Mouse (Mus musculus): ENCODE measurements around the gene Pkd2l1. TPM values are rescaled to one million over a fixed set of nuclear protein-coding genes. Genes with fewer than 3 reads are reported as not detected.

The Pkd2l1 gene
- polyA plus RNA-seq, 2 experiments: not detected

DNA sequence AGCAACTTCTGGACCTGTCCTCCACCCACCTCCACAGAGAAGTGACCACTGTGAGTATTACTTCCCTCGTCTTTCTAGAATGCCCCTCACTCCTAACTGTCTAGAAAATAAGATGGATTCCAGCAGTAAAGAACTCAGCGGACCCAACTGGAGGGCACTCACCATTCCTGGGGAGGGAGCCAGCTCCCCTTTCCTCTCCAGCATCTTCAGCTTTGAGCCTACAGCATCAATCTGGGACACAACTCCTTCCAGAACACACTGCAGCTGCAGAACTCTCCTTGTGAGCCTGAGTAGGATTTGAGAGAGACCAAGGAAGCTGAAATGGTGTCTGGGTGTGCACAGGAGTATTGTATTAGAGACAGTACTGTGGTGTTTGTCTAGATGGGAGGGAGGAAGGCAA, 43.3 kb downstream of the Pkd2l1 start:
- H3K27ac ChIP-seq: no peak overlapping the region
- no peak overlapping the region for H3K4me2 ChIP-seq (ENCODE audit: low read depth)
- ATAC-seq (ENCODE audit: insufficient read depth) (no peak), DNase-seq (ENCODE audit: low read depth in 3 of 3, low spot score in 3 of 3) (no peak)
- H3K9me3 ChIP-seq (ENCODE audit: control insufficient read depth, low read length): no peaks in the 10 kb centered on the region
- no peaks in the 10 kb centered on the region for H3K27me3 ChIP-seq (ENCODE audit: control insufficient read depth, insufficient read depth, low read length)
- 53% methylated on average over 2 of the region's 2 CpGs for WGBS (ENCODE audit: insufficient replicate concordance)
- H3K4me3 ChIP-seq (ENCODE audit: insufficient read depth in 1 of 2, low read depth in 2 of 2, low read length in 2 of 2): no peak overlapping the region
- H3K36me3 ChIP-seq (replicated peaks; ENCODE audit: control insufficient read depth, insufficient read depth, low read depth): no peaks in the 10 kb centered on the region
- no peak for TF ChIP-seq CTCF (IDR thresholded peaks at IDR 0.05; ENCODE audit: low read depth)
- no peak for TF ChIP-seq EP300 (IDR thresholded peaks at IDR 0.05; ENCODE audit: low read depth)
- peaks cover 8 to 11% of the 10 kb centered on the region in 2 experiments; a peak in 3 of 4 replicates for H3K4me1 ChIP-seq (replicated peaks; ENCODE audit: control insufficient read depth in 2 of 2, insufficient read depth in 2 of 2, low read length in 1 of 2)
- H3K9ac ChIP-seq (replicated peaks): no peak overlapping the region

DNA sequence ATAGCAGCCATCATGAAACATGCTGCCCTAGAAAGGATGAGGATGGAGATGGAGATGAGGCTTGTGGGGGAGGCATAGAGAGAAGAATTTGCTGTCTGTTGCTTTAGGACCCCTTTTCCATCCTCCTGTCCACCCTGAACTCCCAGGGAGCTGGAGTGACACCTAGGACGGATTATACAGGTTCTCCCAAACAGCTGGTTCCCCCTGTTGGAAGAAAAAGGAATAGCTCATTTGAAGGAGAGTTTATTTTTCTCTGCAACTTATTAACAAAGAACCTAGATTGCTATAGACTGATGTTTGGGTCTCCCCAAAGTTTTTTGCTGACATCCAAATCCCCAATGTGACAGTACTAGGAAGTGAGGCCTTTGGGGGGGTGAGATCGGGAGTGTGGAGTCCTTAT, 43.9 kb downstream of the Pkd2l1 start:
- no peak for ATAC-seq (ENCODE audit: insufficient read depth)
- Histone ChIP-seq H3K27ac (no peak overlapping the region), H3K4me3 (ENCODE audit: insufficient read depth in 1 of 2, low read depth in 2 of 2, low read length in 2 of 2) (no peak overlapping the region), H3K9ac (replicated peaks) (no peak overlapping the region), H3K36me3 (replicated peaks; ENCODE audit: control insufficient read depth, insufficient read depth, low read depth) (no peaks in the 10 kb centered on the region), H3K27me3 (ENCODE audit: control insufficient read depth, insufficient read depth, low read length) (no peaks in the 10 kb centered on the region), H3K4me1 (replicated peaks; ENCODE audit: control insufficient read depth in 2 of 2, insufficient read depth in 2 of 2, low read length in 1 of 2) (peaks cover 8 to 11% of the 10 kb centered on the region in 2 experiments; a peak in 3 of 4 replicates), H3K9me3 (ENCODE audit: control insufficient read depth, low read length) (no peaks in the 10 kb centered on the region), H3K4me2 (ENCODE audit: low read depth) (no peak overlapping the region)
- TF ChIP-seq CTCF (IDR thresholded peaks at IDR 0.05; ENCODE audit: low read depth): peak; percentile 48
- no peak for TF ChIP-seq EP300 (IDR thresholded peaks at IDR 0.05; ENCODE audit: low read depth)
- WGBS (ENCODE audit: insufficient replicate concordance): 25% methylated on average over 2 of the region's 2 CpGs
- DNase-seq (ENCODE audit: low read depth in 3 of 3, low spot score in 3 of 3): no peak

DNA sequence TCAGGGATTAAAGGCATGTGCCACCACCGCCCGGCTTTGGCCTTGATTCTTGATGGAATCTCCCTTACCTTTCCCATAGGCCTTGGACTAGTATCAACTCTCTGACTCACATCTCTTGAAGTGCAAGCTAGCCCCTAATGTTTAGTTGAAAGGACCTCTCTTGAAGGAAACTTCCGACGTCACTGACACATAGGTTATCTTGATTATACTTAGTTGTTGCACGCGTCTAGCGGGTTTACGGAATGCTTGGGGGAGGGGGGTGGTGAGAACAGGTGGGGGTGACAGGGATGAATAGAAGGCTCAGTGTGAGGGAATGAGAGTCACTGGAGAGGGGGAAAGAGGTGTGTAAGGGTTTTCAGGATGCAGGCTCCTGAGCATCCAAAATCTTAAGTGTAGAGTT, 45.3 kb downstream of the Pkd2l1 start:
- TF ChIP-seq EP300 (IDR thresholded peaks at IDR 0.05; ENCODE audit: low read depth) (no peak), CTCF (IDR thresholded peaks at IDR 0.05; ENCODE audit: low read depth) (no peak)
- H3K9me3 ChIP-seq (ENCODE audit: control insufficient read depth, low read length): no peaks in the 10 kb centered on the region
- H3K4me1 ChIP-seq (replicated peaks; ENCODE audit: control insufficient read depth in 2 of 2, insufficient read depth in 2 of 2, low read length in 1 of 2): peaks cover 8 to 11% of the 10 kb centered on the region in 2 experiments; a peak in 3 of 4 replicates
- no peak overlapping the region for H3K27ac ChIP-seq
- ATAC-seq (ENCODE audit: insufficient read depth) (no peak), DNase-seq (ENCODE audit: low read depth in 3 of 3, low spot score in 3 of 3) (no peak)
- no peaks in the 10 kb centered on the region for H3K27me3 ChIP-seq (ENCODE audit: control insufficient read depth, insufficient read depth, low read length)
- H3K4me2 ChIP-seq (ENCODE audit: low read depth): no peak overlapping the region
- peaks cover 9% of the 10 kb centered on the region for H3K36me3 ChIP-seq (replicated peaks; ENCODE audit: control insufficient read depth, insufficient read depth, low read depth)
- H3K4me3 ChIP-seq (ENCODE audit: insufficient read depth in 1 of 2, low read depth in 2 of 2, low read length in 2 of 2): no peak overlapping the region
- H3K9ac ChIP-seq (replicated peaks): no peak overlapping the region
- WGBS (ENCODE audit: insufficient replicate concordance): 86% methylated on average over 8 of the region's 8 CpGs

DNA sequence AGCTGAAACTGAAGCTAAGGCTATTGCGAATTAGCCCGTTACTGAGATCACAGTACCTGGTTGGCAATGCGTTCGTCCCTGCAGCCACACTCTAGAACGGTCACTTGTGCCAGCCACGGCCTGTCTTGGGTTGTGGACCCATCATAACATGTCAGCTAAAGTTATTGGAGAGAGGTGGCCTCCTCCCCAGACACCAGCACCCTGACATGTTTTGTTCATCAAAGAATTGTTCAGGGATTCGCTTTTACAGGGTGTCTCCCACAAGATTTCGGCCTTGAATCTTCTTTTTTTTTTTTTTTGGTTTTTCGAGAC, 45.7 kb downstream of the Pkd2l1 start:
- TF ChIP-seq EP300 (IDR thresholded peaks at IDR 0.05; ENCODE audit: low read depth) (no peak), CTCF (IDR thresholded peaks at IDR 0.05; ENCODE audit: low read depth) (no peak)
- H3K4me1 ChIP-seq (replicated peaks; ENCODE audit: control insufficient read depth in 2 of 2, insufficient read depth in 2 of 2, low read length in 1 of 2): peaks cover 8 to 11% of the 10 kb centered on the region in 2 experiments; a peak in 3 of 4 replicates
- H3K9me3 ChIP-seq (ENCODE audit: control insufficient read depth, low read length): no peaks in the 10 kb centered on the region
- 55% methylated on average over 9 of the region's 9 CpGs for WGBS (ENCODE audit: insufficient replicate concordance)
- ATAC-seq (ENCODE audit: insufficient read depth) (no peak; the same call in 1 of the 2 replicates), DNase-seq (ENCODE audit: low read depth in 3 of 3, low spot score in 3 of 3) (no peak)
- peak overlapping the region; percentile 91 for H3K4me2 ChIP-seq (ENCODE audit: low read depth)
- H3K27me3 ChIP-seq (ENCODE audit: control insufficient read depth, insufficient read depth, low read length): no peaks in the 10 kb centered on the region
- peak overlapping the region; percentile 79; the same call in 1 of the 2 replicates for H3K9ac ChIP-seq (replicated peaks)
- H3K4me3 ChIP-seq (ENCODE audit: insufficient read depth in 1 of 2, low read depth in 2 of 2, low read length in 2 of 2): peak overlapping the region; percentile 49 to 80
- peaks cover 12% of the 10 kb centered on the region for H3K36me3 ChIP-seq (replicated peaks; ENCODE audit: control insufficient read depth, insufficient read depth, low read depth)
- no peak overlapping the region for H3K27ac ChIP-seq

DNA sequence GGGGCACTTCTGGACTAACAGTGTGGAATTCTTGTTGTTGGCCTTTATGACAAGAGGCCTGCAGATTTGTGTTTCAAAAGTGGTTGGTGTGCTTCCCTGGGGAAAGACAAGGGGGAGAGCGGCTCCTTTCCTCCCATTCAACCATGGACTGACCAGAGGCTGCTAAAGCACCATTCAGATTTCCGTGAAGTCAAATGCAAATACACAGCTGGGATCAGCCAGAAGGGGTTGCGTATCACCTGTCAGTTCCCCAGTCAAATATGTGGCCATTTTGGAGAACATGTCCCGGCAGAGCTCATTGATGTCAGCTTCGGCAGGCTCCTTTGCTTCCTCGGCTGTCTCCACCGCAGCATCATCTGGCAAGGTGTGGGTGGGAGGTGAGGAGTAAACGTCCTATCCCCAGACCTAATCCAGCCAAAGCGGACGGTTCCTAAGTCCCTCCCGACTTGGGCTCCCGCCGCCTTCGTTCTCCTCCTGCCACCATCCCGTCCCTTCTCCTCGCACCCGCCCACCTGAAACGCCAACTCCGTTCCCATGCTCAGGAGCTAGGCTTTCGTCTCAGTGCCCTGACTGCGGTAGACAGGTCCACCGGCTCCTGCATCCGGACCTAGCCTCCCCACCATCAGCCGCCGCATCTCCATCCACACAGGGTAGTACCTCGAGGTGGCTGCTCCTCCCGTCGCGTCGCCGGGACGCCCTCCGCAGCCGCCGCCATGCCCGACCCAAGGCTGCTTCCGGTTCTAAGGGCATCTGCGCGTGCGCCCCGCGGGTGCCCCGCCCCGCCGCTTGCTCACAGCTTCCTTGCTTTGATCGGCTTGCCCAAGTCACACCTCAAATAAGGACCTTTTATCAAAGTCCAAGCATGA, 46.3 kb downstream of the Pkd2l1 start, which contains the start of gene Bloc1s2:
TSS of gene Bloc1s2 (minus strand) at position 745 of the 866 bp plus-strand sequence.
- Histone ChIP-seq H3K27me3 (ENCODE audit: control insufficient read depth, insufficient read depth, low read length) (no peaks in the 10 kb centered on the region), H3K9ac (replicated peaks) (peak within 1 kb of the TSS; percentile 79), H3K4me3 (ENCODE audit: insufficient read depth in 1 of 2, low read depth in 2 of 2, low read length in 2 of 2) (peak within 1 kb of the TSS; percentile 64 to 80), H3K27ac (no peak within 1 kb of the TSS), H3K36me3 (replicated peaks; ENCODE audit: control insufficient read depth, insufficient read depth, low read depth) (peaks cover 12% of the 10 kb centered on the region), H3K4me2 (ENCODE audit: low read depth) (peak within 1 kb of the TSS; percentile 91), H3K9me3 (ENCODE audit: control insufficient read depth, low read length) (no peaks in the 10 kb centered on the region), H3K4me1 (replicated peaks; ENCODE audit: control insufficient read depth in 2 of 2, insufficient read depth in 2 of 2, low read length in 1 of 2) (peaks cover 8 to 11% of the 10 kb centered on the region in 2 experiments; a peak in 3 of 4 replicates)
- DNase-seq (ENCODE audit: low read depth in 3 of 3, low spot score in 3 of 3) (peak; percentile 64 to 71 (median 66)), ATAC-seq (ENCODE audit: insufficient read depth) (peak; percentile 90)
- TF ChIP-seq EP300 (IDR thresholded peaks at IDR 0.05; ENCODE audit: low read depth) (no peak), CTCF (IDR thresholded peaks at IDR 0.05; ENCODE audit: low read depth) (no peak)
- WGBS (ENCODE audit: insufficient replicate concordance): 5% methylated on average over 46 of the region's 46 CpGs

All from liver, embryonic 14.5 days (tissue).